Mouse (Mus musculus) urinary bladder, adult 2 months (tissue): ENCODE data around the gene Olfr523. TPM values are rescaled to one million over a fixed set of nuclear protein-coding genes. Genes with fewer than 3 reads are reported as not detected.

ENCODE experiments used
- polyA plus RNA-seq: library from polyadenylated mRNA; depleted of rRNA; stranded (reverse); fragments of >200 nt; gene quantifications from 2 replicates; pipeline ENCODE4 v1.2.3, GENCODE M21; 2012; rRNA removed

Gene Olfr523
- polyA plus RNA-seq, 1 experiment: not detected

Other genes starting within 250 kb of the Olfr523 start
- gene Utf1, start 229.4 kb upstream of the Olfr523 start, polyA plus RNA-seq: not detected in 2 replicates
- gene 6430531B16Rik, start 194.5 kb upstream of the Olfr523 start, polyA plus RNA-seq: 0.37 and 0.70 TPM in 2 replicates
- gene Adam8, start 180.7 kb upstream of the Olfr523 start, polyA plus RNA-seq: 5.8 and 6.3 TPM in 2 replicates
- gene Zfp511, start 136.8 kb upstream of the Olfr523 start, polyA plus RNA-seq: 72.4 and 98.7 TPM in 2 replicates
- 33.2 and 33.3 TPM in 2 replicates for gene Tubgcp2, start 136.5 kb upstream of the Olfr523 start, polyA plus RNA-seq
- gene Msx3, start 124.1 kb upstream of the Olfr523 start, polyA plus RNA-seq: 0.03 TPM in 2 replicates
- 0.83 and 1.0 TPM in 2 replicates for gene Caly, start 90.7 kb upstream of the Olfr523 start, polyA plus RNA-seq
- 3.3 TPM in 2 replicates for gene Prap1, start 79.8 kb upstream of the Olfr523 start, polyA plus RNA-seq
- gene Fuom, start 70.8 kb upstream of the Olfr523 start, polyA plus RNA-seq: 61.2 and 63.5 TPM in 2 replicates
- gene Paox, start 57.4 kb upstream of the Olfr523 start, polyA plus RNA-seq: 8.1 and 11.0 TPM in 2 replicates
- gene Echs1, start 56.7 kb upstream of the Olfr523 start, polyA plus RNA-seq: 112 and 118 TPM in 2 replicates
- 26.1 and 31.0 TPM in 2 replicates for gene Mtg1, start 35.7 kb upstream of the Olfr523 start, polyA plus RNA-seq
- 4.8 and 8.9 TPM in 2 replicates for gene Sprn, start 18.3 kb upstream of the Olfr523 start, polyA plus RNA-seq
- not detected in 2 replicates for gene Olfr522, start 8.5 kb upstream of the Olfr523 start, polyA plus RNA-seq
- gene Olfr524, start 32.7 kb downstream of the Olfr523 start, polyA plus RNA-seq: not detected in 2 replicates
- gene Cd163l1, start 45.0 kb downstream of the Olfr523 start, polyA plus RNA-seq: 1.1 and 1.2 TPM in 2 replicates
- 0.09 and 0.22 TPM in 2 replicates for gene 5830411N06Rik, start 74.1 kb downstream of the Olfr523 start, polyA plus RNA-seq
- gene Olfr525, start 147.6 kb downstream of the Olfr523 start, polyA plus RNA-seq: not detected in 2 replicates
- gene Olfr527, start 160.8 kb downstream of the Olfr523 start, polyA plus RNA-seq: not detected in 2 replicates
- 0.04 and 0.22 TPM in 2 replicates for gene Olfr60, start 188.5 kb downstream of the Olfr523 start, polyA plus RNA-seq
- not detected in 2 replicates for gene Olfr530, start 203.1 kb downstream of the Olfr523 start, polyA plus RNA-seq
- gene Olfr531, start 229.7 kb downstream of the Olfr523 start, polyA plus RNA-seq: not detected in 2 replicates
- gene Olfr532, start 248.4 kb downstream of the Olfr523 start, polyA plus RNA-seq: not detected in 2 replicates